Mouse (Mus musculus): ENCODE measurements around the gene Zbtb9. TPM values are rescaled to one million over a fixed set of nuclear protein-coding genes. Genes with fewer than 3 reads are reported as not detected.
A peak's percentile ranks its signal among the peaks of the same experiment; 100 is the strongest.

Gene Zbtb9
- polyA plus RNA-seq, 1 experiment from 2014 or later = 10.3 TPM

- Histone ChIP-seq H3K4me1 (replicated peaks) (peaks cover 30% of the 10 kb centered on the region), H3K27ac (ENCODE audit: poor library complexity, severe bottlenecking) (no peak overlapping the region), H3K36me3 (peaks cover 20% of the 10 kb centered on the region), H3K9ac (no peak overlapping the region; the same call in 1 of the 2 replicates), H3K9me3 (replicated peaks) (no peaks in the 10 kb centered on the region), H3K27me3 (replicated peaks) (no peaks in the 10 kb centered on the region), H3K4me2 (no peak overlapping the region), H3K4me3 (no peak overlapping the region)
- 84% methylated on average over 14 of the region's 14 CpGs for WGBS
- ATAC-seq (ENCODE audit: insufficient number of reproducible peaks, low FRiP score) = no peak
Observed at GRCm38 (mm10) chr17:27029431-27029830, 56.5 kb downstream of the Zbtb9 start.

GRCm38 (mm10) chr17:27030896-27031295 is 57.9 kb downstream of the Zbtb9 start:
- no peak overlapping the region for H3K9ac ChIP-seq
- 87% methylated on average over 4 of the region's 4 CpGs for WGBS

GRCm38 (mm10) chr17:27032328-27032727 is 59.4 kb downstream of the Zbtb9 start:
- peak overlapping the region; percentile 52 for H3K4me2 ChIP-seq
- no peaks in the 10 kb centered on the region for H3K36me3 ChIP-seq
- H3K9ac ChIP-seq = 0 out of 2 replicates have a peak overlapping the region, but pooled peaks have one; percentile 3
- H3K27me3 ChIP-seq (replicated peaks) = no peaks in the 10 kb centered on the region
- no peak for ATAC-seq (ENCODE audit: insufficient number of reproducible peaks, low FRiP score)
- no peaks in the 10 kb centered on the region for H3K9me3 ChIP-seq (replicated peaks)
- H3K4me1 ChIP-seq (replicated peaks) = peaks cover 28% of the 10 kb centered on the region
- WGBS = 47% methylated on average over 7 of the region's 7 CpGs
- no peak overlapping the region for H3K4me3 ChIP-seq
- no peak overlapping the region for H3K27ac ChIP-seq (ENCODE audit: poor library complexity, severe bottlenecking)

More at GRCm38 (mm10) chr17:27030896-27031295, 57.9 kb downstream of the Zbtb9 start:
- Histone ChIP-seq H3K27ac (ENCODE audit: poor library complexity, severe bottlenecking) (no peak overlapping the region), H3K9me3 (replicated peaks) (no peaks in the 10 kb centered on the region), H3K4me2 (no peak overlapping the region), H3K27me3 (replicated peaks) (no peaks in the 10 kb centered on the region), H3K4me3 (no peak overlapping the region), H3K36me3 (peaks cover 5% of the 10 kb centered on the region), H3K4me1 (replicated peaks) (peaks cover 30% of the 10 kb centered on the region)
- ATAC-seq (ENCODE audit: insufficient number of reproducible peaks, low FRiP score) = no peak

GRCm38 (mm10) chr17:27032869-27033268 is 59.9 kb downstream of the Zbtb9 start:
- Histone ChIP-seq H3K9me3 (replicated peaks) (no peaks in the 10 kb centered on the region), H3K27ac (ENCODE audit: poor library complexity, severe bottlenecking) (no peak overlapping the region), H3K4me3 (peak overlapping the region; percentile 18; the same call in 1 of the 2 replicates), H3K27me3 (replicated peaks) (no peaks in the 10 kb centered on the region), H3K36me3 (no peaks in the 10 kb centered on the region), H3K9ac (0 out of 2 replicates have a peak overlapping the region, but pooled peaks have one; percentile 3), H3K4me2 (peak overlapping the region; percentile 52), H3K4me1 (replicated peaks) (peaks cover 25% of the 10 kb centered on the region)
- WGBS = under 1% methylated on average over 14 of the region's 14 CpGs
- peak; percentile 41; the same call in 1 of the 2 replicates for ATAC-seq (ENCODE audit: insufficient number of reproducible peaks, low FRiP score)

- no peak overlapping the region for H3K9ac ChIP-seq
- H3K4me1 ChIP-seq (replicated peaks) = peaks cover 52% of the 10 kb centered on the region
- no peaks in the 10 kb centered on the region for H3K36me3 ChIP-seq
- no peak overlapping the region for H3K4me3 ChIP-seq
- H3K27ac ChIP-seq (ENCODE audit: poor library complexity, severe bottlenecking) = peak overlapping the region; percentile 10; the same call in 1 of the 2 replicates
- no peak for ATAC-seq (ENCODE audit: insufficient number of reproducible peaks, low FRiP score)
- 49% methylated on average over 7 of the region's 7 CpGs for WGBS
- H3K27me3 ChIP-seq (replicated peaks) = no peaks in the 10 kb centered on the region
- H3K9me3 ChIP-seq (replicated peaks) = no peaks in the 10 kb centered on the region
- no peak overlapping the region for H3K4me2 ChIP-seq
Observed at GRCm38 (mm10) chr17:27036465-27036864, 63.5 kb downstream of the Zbtb9 start.

GRCm38 (mm10) chr17:27038335-27039050 is 65.5 kb downstream of the Zbtb9 start:
- H3K36me3 ChIP-seq = no peaks in the 10 kb centered on the region
- H3K9ac ChIP-seq = peak overlapping the region; percentile 49
- H3K4me2 ChIP-seq = peak overlapping the region; percentile 25; the same call in 1 of the 2 replicates
- peak; percentile 47; the same call in 1 of the 2 replicates for ATAC-seq (ENCODE audit: insufficient number of reproducible peaks, low FRiP score)
- peaks cover 48% of the 10 kb centered on the region for H3K4me1 ChIP-seq (replicated peaks)
- H3K27ac ChIP-seq (ENCODE audit: poor library complexity, severe bottlenecking) = no peak overlapping the region
- H3K4me3 ChIP-seq = no peak overlapping the region
- H3K27me3 ChIP-seq (replicated peaks) = no peaks in the 10 kb centered on the region
- 27% methylated on average over 18 of the region's 18 CpGs for WGBS
- H3K9me3 ChIP-seq (replicated peaks) = no peaks in the 10 kb centered on the region

GRCm38 (mm10) chr17:27039432-27040102 is 66.6 kb downstream of the Zbtb9 start:
- Histone ChIP-seq H3K4me1 (replicated peaks) (peaks cover 48% of the 10 kb centered on the region), H3K4me3 (no peak overlapping the region), H3K36me3 (no peaks in the 10 kb centered on the region), H3K4me2 (peak overlapping the region; percentile 54; the same call in 1 of the 2 replicates), H3K27me3 (replicated peaks) (no peaks in the 10 kb centered on the region), H3K9me3 (replicated peaks) (no peaks in the 10 kb centered on the region), H3K27ac (ENCODE audit: poor library complexity, severe bottlenecking) (0 out of 2 replicates have a peak overlapping the region, but pooled peaks have one; percentile 43), H3K9ac (no peak overlapping the region)
- 65% methylated on average over 10 of the region's 10 CpGs for WGBS
- ATAC-seq (ENCODE audit: insufficient number of reproducible peaks, low FRiP score) = no peak

- H3K4me2 ChIP-seq = peak overlapping the region; percentile 54
- peak overlapping the region; percentile 43; the same call in 1 of the 2 replicates for H3K27ac ChIP-seq (ENCODE audit: poor library complexity, severe bottlenecking)
- no peaks in the 10 kb centered on the region for H3K27me3 ChIP-seq (replicated peaks)
- 0 out of 2 replicates have a peak, but pooled peaks have one; percentile 1 for ATAC-seq (ENCODE audit: insufficient number of reproducible peaks, low FRiP score)
- peaks cover 48% of the 10 kb centered on the region for H3K4me1 ChIP-seq (replicated peaks)
- H3K4me3 ChIP-seq = no peak overlapping the region
- WGBS = 20% methylated on average over 20 of the region's 20 CpGs
- H3K36me3 ChIP-seq = no peaks in the 10 kb centered on the region
- no peaks in the 10 kb centered on the region for H3K9me3 ChIP-seq (replicated peaks)
- H3K9ac ChIP-seq = 0 out of 2 replicates have a peak overlapping the region, but pooled peaks have one; percentile 43
Observed at GRCm38 (mm10) chr17:27040304-27041045, 67.5 kb downstream of the Zbtb9 start.

GRCm38 (mm10) chr17:27041046-27041786 is 68.2 kb downstream of the Zbtb9 start:
- no peak for ATAC-seq (ENCODE audit: insufficient number of reproducible peaks, low FRiP score)
- Histone ChIP-seq H3K27me3 (replicated peaks) (no peaks in the 10 kb centered on the region), H3K9ac (no peak overlapping the region), H3K9me3 (replicated peaks) (no peaks in the 10 kb centered on the region), H3K36me3 (no peaks in the 10 kb centered on the region), H3K4me2 (no peak overlapping the region), H3K4me3 (no peak overlapping the region), H3K4me1 (replicated peaks) (peaks cover 48% of the 10 kb centered on the region), H3K27ac (ENCODE audit: poor library complexity, severe bottlenecking) (no peak overlapping the region)
- WGBS = 67% methylated on average over 11 of the region's 13 CpGs

- no peak overlapping the region for H3K4me2 ChIP-seq
- peaks cover 45% of the 10 kb centered on the region for H3K4me1 ChIP-seq (replicated peaks)
- no peak overlapping the region for H3K4me3 ChIP-seq
- no peaks in the 10 kb centered on the region for H3K36me3 ChIP-seq
- H3K27ac ChIP-seq (ENCODE audit: poor library complexity, severe bottlenecking) = no peak overlapping the region
- ATAC-seq (ENCODE audit: insufficient number of reproducible peaks, low FRiP score) = no peak
- WGBS = 78% methylated on average over 2 of the region's 2 CpGs
- no peak overlapping the region for H3K9ac ChIP-seq
- no peaks in the 10 kb centered on the region for H3K9me3 ChIP-seq (replicated peaks)
- no peaks in the 10 kb centered on the region for H3K27me3 ChIP-seq (replicated peaks)
Observed at GRCm38 (mm10) chr17:27041787-27042055, 68.8 kb downstream of the Zbtb9 start.

Data from heart, embryonic 12.5 days (tissue).